Mouse (Mus musculus): ENCODE measurements at regions not wholly inside any gene's neighbourhood (a gene's known extent, or its start where the extent isn't known, plus 50 kb on each side); places are given as distances from the start of the nearest gene placed in this dataset.

DNA sequence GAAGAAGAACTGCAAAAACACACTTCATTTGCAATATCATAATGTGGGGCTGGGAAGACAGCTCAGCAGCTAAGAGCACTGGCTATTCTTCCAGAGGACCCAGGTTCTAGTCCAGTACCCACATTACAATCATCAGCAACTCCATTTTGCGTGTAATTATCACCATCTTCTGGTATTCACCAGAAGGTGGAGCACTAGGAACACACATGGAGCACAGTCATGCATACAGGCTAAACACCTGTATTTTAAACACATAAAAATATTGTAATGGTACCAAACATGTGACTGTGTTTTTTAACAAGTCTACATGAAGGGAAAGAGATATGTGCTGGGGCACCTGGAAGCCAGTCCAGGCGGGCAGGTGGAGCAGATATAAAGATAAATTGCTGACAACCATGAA, 55.0 kb upstream of the Slc22a8 start:
- Histone ChIP-seq H3K4me3 (ENCODE audit: insufficient read depth in 1 of 2, low read depth in 2 of 2, low read length in 2 of 2) (no peak overlapping the region), H3K4me2 (ENCODE audit: low read depth) (no peak overlapping the region), H3K27me3 (ENCODE audit: control insufficient read depth, insufficient read depth, low read length) (no peaks in the 10 kb centered on the region; the same call in 1 of the 2 replicates), H3K27ac (no peak overlapping the region), H3K36me3 (replicated peaks; ENCODE audit: control insufficient read depth, insufficient read depth, low read depth) (no peaks in the 10 kb centered on the region), H3K9me3 (ENCODE audit: control insufficient read depth, low read length) (no peaks in the 10 kb centered on the region), H3K9ac (replicated peaks) (no peak overlapping the region), H3K4me1 (replicated peaks; ENCODE audit: control insufficient read depth in 2 of 2, insufficient read depth in 2 of 2, low read length in 1 of 2) (no peaks in the 10 kb centered on the region)
- peak; percentile 20; the same call in 1 of the 2 replicates for TF ChIP-seq CTCF (IDR thresholded peaks at IDR 0.05; ENCODE audit: low read depth)
- no peak for TF ChIP-seq EP300 (IDR thresholded peaks at IDR 0.05; ENCODE audit: low read depth)
- DNase-seq (ENCODE audit: low read depth in 3 of 3, low spot score in 3 of 3) = no peak
- no peak for ATAC-seq (ENCODE audit: insufficient read depth)
- 43% methylated on average over 2 of the region's 2 CpGs for WGBS (ENCODE audit: insufficient replicate concordance)

All from liver, embryonic 14.5 days (tissue).